Mouse (Mus musculus) lung, postnatal 14 days (tissue): ENCODE measurements around the gene Lzts3.
A peak's percentile ranks its signal among the peaks of the same experiment; 100 is the strongest.
"Not testable (repeated sequence)": the region's sequence is repeated elsewhere in the genome, so short reads cannot be mapped to it uniquely, and the experiment has no call there.

ENCODE experiments used
- DNase-seq: peaks from one replicate; pipeline ENCODE4 v3.0.0; 2021

The Lzts3 gene

GRCm38 (mm10) chr2:130642684-130643369, at the start of gene Lzts3:
Gene Lzts3 (minus strand): TSS chr2:130642803.
- DNase-seq: peak; percentile 95

- DNase-seq: no peak
Observed at GRCm38 (mm10) chr2:130689011-130689410, 46.4 kb upstream of the Lzts3 start.

- no peak for DNase-seq
Observed at GRCm38 (mm10) chr2:130685426-130685825, 42.8 kb upstream of the Lzts3 start.

DNA sequence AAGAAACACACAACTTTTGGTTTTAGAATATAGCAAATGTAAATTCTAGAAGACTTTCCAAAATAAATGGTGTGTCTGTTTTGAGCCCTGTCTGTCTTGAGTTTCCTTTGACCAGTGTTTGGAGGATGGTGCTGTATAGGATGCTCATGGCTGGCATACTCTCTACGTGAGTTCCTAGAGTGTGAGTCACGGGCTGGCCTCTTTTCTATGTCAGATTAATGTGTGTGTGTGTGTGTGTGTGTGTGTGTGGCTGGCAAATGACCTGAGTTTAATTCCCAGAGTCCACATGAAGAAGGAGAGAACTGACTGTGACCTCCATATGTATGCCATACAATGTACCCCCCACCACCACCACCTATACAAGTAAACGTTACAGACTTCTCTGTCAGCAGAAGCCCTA, 38.9 kb upstream of the Lzts3 start:
- DNase-seq: no peak

- DNase-seq: no peak
Observed at GRCm38 (mm10) chr2:130679899-130680298, 37.3 kb upstream of the Lzts3 start.

- DNase-seq: no peak
Observed at GRCm38 (mm10) chr2:130679154-130679553, 36.6 kb upstream of the Lzts3 start.

GRCm38 (mm10) chr2:130677211-130677610, 34.6 kb upstream of the Lzts3 start:
- DNase-seq: no peak

DNA sequence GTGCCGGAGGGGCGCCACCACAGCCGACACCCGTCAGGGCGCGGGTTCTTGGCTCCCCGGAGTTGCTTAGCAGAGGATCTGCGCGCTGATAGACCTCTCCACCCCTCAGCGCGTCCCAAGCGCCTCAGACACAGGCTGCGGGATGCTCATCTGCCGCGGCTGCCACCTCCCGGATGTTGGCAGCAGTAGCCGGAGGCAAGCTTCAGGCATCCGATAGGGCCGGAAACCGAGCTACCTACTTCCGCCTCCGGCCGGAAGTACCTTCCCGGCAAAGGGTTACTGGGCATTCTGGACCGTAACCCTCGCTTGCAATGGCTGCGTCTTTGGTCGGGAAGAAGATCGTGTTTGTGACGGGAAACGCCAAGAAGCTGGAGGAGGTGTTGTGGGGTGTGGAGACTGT, 25.0 kb upstream of the Lzts3 start, which contains the start of gene Itpa:
Itpa (plus strand) TSS at position 52 of the 400 bp plus-strand sequence.
- peak; percentile 83 for DNase-seq

DNA sequence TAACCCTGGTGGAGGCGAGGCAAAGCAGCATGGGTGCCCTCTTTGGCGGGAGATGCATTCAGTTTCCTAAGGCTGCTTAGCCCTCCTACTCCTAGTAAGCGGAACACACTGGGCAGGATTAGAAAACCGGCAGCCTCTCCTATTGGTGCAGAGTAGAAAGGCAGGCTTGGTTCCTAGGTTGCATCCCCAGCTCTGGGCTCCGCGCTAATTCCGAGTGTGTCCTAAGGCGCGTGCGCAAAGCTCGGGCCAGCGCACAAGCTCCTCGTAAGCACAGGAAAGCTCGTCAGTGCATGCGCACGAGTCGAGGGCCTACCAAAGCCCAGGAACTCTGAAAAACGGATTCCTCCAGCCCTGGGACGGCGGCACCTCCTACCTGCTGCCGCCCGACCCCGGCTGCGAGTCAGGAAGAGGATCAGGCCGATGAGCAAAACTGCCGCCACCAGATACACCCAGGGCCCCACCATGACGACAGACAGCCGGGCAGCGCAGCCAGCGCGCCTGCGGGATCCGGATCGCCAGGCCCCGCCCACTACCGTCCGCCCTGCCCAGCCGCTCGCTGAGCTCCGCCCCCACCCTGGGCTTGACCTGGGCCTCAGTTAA, 21.6 kb upstream of the Lzts3 start, which contains the start of gene Ddrgk1:
Ddrgk1 (minus strand) TSS at position 558 of the 600 bp plus-strand sequence.
- DNase-seq: peak; percentile 92

GRCm38 (mm10) chr2:130663342-130663741, 20.7 kb upstream of the Lzts3 start:
- no peak for DNase-seq

DNA sequence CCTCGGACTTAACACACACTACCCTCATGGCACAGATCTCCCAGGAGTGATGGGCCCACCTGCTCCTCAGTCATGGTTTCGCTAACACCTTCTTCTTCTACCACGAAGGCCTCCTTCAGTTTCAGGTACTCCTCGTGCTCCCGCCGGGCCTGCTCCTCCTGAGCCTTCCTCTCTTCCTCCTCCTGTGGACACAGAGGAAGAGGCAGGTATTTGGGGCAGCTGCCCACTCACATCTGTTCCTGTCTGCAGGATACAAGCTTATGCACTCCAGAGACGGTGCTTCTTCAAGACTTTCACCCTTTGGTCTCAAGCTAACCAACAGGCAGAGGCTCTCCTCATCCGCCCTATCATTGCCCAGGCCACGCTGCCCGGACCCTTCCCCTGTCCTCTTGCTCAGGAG, 15.9 kb upstream of the Lzts3 start:
- DNase-seq: no peak

- DNase-seq: no peak
Observed at GRCm38 (mm10) chr2:130657541-130657940, 14.9 kb upstream of the Lzts3 start.

GRCm38 (mm10) chr2:130656536-130656935, 13.9 kb upstream of the Lzts3 start:
- no peak for DNase-seq

DNA sequence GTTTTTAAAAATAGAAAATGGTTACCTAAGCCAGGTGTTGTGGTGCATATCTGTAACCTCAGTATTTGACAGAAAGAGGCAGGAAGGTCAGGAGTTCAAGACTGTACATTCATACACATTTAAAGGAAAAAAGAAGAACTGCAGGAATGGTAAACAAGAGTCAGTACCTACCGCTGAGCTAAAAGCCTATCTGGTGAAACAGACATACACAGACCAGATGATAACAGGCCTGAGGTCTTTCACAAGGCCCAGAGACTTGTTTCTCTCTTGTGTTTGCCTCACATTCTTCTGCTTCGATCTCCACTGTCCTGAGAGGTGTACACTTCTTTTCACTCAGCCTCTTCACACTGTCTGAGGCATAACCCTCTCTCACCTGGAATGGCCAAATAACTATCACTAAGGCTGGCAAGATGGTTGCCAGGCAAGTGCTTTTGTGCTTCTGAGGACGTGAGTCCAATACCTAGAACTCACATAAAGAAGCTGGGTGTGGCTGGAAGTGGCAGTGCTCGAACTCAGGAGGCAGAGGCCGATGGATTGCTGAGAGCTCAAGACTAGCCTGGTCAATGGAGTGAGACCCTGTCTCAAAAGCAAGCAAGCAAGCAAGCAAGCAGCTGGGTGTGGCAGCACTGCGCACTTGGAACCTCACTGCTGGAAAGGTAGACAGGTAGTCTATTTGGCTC, 13.2 kb upstream of the Lzts3 start:
- no peak for DNase-seq

GRCm38 (mm10) chr2:130653760-130654159, 11.2 kb upstream of the Lzts3 start:
- DNase-seq: no peak

DNA sequence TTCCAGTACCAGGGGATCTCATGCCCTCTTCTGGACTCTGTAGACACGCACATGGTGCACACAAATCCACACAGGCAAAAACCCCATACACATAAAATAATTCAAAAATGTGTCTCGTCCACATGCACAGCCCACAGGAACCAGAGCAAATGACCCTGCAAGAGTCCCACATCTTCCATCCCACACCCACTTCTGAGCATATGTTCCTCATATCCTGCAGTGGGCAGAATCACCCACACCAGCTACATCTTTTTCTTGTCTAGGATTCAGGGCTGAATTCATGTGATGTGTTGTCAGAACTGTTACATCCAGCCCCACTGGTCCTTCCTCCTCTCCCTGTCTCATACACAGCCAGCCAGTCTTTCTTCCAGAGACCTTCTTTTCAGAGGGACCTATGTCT, 10.7 kb upstream of the Lzts3 start:
- DNase-seq: no peak

- not testable (repeated sequence) for DNase-seq
Observed at GRCm38 (mm10) chr2:130649028-130649427, 6.4 kb upstream of the Lzts3 start.

DNA sequence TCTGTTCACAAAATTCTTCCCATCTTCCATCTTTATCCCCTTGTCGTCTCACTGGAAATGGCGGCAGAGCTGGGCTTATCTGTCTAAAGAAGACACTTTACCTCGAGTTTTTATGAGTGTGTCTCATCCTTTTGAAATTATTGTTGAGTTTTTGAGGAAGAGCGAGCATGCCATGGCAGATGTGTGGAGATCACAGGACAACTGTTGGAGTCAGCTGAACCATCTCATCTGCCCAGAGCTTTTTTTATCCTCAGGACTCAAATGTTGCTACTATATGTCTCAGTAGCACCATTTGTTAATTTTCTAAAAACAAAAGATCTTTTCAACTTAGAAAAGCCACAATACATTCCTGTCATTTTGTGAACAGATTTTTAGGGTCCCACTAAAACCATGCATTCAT, 2.6 kb upstream of the Lzts3 start:
- DNase-seq: no peak

DNA sequence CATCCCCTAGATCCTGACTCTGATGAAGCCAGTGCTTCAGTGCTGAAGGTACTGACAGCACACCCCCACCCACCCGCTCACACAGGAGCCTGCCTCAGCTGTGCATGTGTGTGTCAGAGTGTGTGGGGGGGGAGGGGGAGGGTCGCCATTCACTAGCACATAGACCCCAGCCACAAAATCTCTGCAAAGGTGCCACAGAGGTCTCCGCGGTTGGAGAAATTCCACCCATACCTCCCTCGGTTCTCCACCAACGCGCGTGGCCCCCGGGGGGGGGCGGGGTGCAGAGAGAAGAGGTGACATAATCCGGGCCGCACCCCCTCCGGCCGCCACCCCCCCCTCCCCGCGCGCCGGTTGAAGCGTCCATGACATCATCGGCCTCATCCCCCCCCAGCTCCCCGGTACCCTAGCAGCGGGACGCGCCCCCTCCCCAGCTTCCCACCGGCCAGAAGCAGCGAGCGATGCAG, 374 bp downstream of the Lzts3 start:
- DNase-seq: no peak

DNA sequence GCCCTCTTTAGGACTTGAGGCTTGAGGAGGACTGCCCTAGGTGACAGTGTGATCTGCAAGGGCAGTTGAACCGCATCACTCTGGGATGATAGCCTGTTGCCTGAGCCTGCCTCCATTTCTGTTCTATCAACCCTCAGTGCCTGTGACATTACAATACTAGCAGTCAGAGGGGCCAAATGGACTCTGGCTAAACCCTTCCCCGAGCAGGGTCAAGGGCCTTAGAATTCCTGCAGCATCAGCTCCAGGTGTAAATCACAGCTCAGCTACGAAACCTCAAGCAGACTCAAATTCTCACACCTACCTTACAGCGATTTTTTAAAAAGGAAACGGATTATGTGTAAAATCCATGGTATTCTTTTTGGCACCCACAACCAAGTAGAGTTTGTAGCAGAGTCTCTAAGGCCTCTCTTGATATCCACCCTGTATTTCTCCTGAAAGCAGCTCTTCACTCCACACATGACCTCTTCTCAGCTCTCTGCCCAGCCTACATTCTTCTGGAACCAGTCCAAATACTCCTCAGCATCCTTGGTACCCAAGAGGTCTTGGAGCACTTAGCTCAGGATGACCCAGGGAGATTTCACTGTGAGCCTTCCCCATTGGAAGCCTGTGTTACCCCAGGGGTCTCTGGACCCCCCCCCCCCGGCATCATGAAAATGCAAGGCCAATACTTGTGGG, 1.1 kb downstream of the Lzts3 start:
- DNase-seq: no peak

DNA sequence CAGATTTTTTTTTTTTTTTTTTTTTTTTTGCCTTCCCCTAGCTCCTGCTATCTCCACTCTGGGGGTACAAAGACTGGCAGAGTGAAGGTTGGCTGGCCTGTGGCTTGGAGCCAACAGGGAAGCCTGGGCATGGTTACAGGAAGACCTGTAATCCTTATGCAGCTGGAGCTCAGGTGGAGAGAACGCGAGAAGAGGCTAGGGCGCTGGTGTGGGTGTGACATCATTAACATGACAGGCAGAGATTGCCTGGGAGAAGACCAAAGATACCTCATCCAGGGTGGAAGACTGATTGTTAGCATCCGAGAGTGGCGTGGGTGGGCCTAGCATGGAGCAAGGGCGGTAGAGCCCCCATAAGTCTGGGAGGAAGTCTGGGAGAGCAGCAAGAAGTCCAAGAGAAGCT, 3.3 kb downstream of the Lzts3 start:
- DNase-seq: no peak

DNA sequence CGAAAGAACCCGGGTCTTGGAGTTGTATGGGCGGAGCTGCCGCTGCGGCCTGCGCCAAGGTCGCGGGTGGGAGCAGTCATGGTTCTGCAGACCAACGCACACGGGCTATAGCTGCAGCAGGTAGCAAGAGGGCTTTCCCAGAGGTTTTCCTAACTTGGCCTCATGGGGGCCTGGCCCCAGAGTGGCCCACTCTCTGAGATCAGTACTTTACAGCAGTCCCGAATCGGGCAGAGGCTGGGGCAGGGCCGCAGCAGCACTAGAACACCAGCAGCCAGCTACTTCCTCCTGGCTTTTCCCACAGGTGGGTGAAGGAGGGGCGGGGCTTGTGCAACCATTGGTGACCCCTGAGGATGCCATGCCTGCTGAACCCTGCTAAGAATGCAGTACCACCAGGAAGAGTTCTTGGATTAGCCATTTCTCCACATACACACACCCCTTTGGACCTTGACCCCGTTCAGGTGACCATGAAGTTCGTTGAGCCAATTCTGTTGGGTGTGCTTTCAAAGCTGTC, 4.4 kb downstream of the Lzts3 start:
- DNase-seq: no peak

DNA sequence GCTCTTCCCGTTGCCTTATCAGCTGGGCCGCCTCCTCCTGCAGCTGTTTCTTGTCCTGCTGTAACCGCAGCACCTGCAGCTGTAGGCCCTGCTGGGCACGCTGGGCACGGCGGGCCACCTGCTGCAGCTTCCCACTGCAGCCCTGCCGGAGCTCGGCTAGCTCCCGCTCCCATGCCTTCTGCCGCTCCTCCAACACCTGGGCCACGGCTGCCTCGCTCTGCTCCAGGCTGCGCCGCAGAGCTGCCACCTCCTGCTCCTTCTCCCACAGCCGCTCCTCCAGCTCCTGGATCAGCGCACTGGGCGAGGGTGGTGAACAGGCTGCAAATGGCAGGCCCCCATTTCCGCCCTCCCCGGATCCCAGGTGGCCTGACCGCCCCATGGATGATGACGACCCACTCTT, 6.8 kb downstream of the Lzts3 start:
- DNase-seq: no peak
